Mouse (Mus musculus) kidney, postnatal 10 days (tissue): ENCODE measurements around the gene Olfr361.
"Not testable (repeated sequence)": the region's sequence is repeated elsewhere in the genome, so short reads cannot be mapped to it uniquely, and the experiment has no call there.

Source experiments
- DNase-seq: peaks from one replicate; pipeline ENCODE4 v3.0.0; 2021; ENCODE audit warnings: mixed read lengths

The Olfr361 gene

DNA sequence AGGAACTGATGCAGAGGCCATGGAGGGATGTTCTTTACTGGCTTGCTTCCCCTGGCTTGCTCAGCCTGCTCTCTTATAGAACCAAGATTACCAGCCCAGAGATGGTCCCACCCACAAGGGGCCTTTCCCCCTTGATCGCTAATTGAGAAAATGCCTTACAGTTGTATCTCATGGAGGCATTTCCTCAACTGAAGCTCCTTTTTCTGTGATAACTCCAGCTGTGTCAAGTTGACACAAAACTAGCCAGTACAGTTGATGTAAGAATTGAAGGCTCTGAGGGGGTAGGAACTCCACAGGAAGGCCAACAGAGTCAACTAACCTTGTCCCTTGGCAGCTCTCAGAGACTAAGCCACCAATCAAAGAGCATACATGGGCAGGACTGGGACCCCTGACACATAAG lies at the start of gene Olfr361:
Olfr361 (minus strand) TSS at position 101 of the 400 bp plus-strand sequence.
- not testable (repeated sequence) for DNase-seq

DNA sequence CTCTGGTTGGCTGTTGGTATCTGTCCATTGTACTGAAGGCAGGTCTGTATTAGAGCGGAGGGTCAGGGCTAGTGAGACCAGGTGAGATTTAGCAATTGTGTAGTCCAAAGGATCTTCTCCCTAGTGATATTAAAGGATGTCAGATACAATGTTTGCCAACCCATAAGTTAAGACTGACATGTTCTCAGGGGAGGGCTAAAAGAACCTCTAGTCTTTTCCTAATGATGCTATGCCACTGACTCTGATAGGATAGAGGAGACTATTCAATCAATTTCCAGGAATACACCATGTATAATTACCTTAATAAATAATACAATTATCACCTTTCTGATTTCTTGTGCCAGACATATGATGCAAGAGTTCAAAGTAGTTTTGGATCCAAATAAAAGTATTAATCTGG lies 28.7 kb upstream of the Olfr361 start, which contains the start of gene Olfr362:
Olfr362 (minus strand) TSS at position 101 of the 400 bp plus-strand sequence.
- DNase-seq, result no peak

DNA sequence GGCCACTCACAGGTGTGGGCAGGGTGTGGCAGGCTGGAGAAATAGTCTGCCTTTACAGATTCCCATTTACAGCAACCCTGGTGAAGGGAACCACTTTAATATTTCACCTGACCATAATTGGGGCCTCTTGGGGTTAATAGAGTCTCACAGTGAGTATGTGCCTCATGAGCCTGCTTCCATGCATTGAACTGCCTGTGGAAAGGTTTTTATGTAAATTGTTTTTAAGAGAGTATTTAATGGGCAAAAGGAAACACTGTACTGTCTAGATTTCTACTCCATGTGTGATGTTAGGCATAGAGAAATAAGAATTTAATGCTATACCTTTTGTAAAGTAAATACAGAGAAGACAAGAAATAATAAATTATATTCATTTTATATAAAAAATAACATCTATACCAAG lies 23.6 kb downstream of the Olfr361 start, which contains the start of gene Olfr360:
Olfr360 (plus strand) TSS at position 301 of the 400 bp plus-strand sequence.
- DNase-seq, result no peak
